Mouse (Mus musculus): ENCODE measurements at regions not wholly inside any gene's neighbourhood (a gene's known extent, or its start where the extent isn't known, plus 50 kb on each side); places are given as distances from the start of the nearest gene placed in this dataset.
"Not testable (repeated sequence)": the region's sequence is repeated elsewhere in the genome, so short reads cannot be mapped to it uniquely, and the experiment has no call there.

DNA sequence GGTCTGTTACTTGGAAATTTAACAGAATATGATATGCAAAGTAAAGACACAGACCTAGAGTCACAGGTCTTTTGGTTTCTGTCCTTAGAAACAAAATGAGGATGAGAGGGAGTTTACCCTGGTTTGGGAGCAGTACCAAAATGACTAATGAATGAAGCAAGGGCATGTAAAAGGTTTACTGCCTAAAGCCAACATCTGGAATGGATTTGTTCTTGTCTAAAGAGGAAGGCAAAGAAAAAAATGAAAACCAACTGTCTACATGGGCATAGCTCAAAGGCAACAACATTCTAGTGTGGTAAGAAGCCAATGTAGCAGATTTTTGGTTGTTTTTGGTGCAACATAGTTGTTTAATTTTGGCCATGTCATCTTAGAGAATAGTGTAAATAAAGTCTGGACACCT lies 203.5 kb upstream of the Diaph2 start:
- DNase-seq (ENCODE audit: inconsistent age in 2 of 2, low spot score in 1 of 2), result no peak

DNA sequence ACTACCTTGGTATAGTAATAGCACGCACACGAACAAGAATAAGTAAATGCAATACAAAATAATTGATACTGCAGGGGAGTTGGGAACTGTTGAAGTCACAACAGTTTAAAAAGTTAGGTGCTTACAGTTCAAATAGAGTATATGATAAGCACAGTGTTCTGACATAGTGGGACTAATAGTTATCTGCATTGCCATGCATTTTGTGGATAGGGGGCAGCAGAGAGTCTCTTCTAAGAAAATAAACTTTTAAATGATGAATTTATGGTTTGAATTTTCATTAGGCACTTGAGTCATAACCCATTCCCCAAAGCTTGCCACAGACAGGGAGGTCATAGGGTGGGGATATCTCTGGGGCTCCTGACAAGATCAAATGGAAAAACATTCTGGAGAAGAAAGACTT lies 201.9 kb upstream of the Diaph2 start:
- DNase-seq (ENCODE audit: inconsistent age in 2 of 2, low spot score in 1 of 2), result no peak

DNA sequence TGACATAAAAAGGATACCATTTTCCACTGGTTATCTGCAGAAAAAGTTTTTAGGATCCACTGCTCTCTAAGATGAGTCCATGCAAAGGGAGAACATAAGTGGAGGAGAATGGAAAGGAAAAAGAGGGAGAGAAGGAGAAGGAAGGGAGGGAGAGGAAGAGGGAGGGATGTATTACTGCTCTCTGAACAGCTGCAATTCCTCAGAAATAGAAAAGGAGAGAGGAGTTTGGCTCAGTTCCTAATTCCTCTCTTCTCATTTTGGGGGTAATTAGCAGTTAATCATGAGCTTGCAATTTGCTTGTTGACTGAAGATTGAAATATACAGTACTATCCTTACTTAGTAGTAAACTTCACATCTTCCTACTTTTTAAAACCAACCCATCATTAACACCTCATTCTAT lies 193.5 kb upstream of the Diaph2 start:
- no peak for DNase-seq (ENCODE audit: inconsistent age in 2 of 2, low spot score in 1 of 2)

DNA sequence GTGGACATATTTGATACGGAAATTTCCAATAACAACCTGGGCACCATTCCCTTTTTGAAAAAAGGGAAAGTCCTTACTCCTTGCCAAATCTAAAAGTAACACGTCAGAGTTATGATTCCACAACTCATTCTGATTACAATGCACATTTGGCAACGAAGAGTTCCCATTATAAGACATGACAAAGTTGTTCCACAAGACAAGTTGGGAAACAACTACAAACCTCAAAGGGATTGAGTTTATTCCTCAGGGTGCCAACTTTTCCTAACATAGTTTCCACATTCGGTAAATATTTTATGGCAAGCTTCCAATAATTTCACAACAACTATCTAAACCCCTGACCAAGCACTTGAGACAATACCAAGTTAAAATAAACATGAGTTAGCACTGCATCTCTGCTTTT lies 150.1 kb upstream of the Diaph2 start:
- DNase-seq (ENCODE audit: inconsistent age in 2 of 2, low spot score in 1 of 2), result peak in 1 of 2 experiments; percentile 21

DNA sequence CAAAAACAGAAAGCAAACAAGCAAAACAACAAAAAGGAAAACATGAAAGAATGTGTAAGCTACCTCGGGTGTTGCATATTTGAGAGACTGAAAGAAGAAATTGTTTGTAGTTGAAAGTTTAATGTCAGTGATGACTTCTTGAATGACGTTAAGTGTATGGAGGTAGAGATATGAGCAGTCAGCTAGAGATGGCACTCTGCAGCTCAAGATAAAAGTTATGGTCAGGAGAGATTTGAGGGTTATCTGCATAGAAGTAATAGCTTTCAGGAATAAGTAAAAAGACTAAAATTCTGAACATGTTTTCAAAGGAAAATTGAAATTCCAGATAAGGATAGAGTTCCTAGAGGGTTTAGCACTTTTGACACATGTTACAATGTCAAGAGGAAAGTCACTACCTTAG lies 141.7 kb upstream of the Diaph2 start:
- DNase-seq (ENCODE audit: inconsistent age in 2 of 2, low spot score in 1 of 2), result no peak

DNA sequence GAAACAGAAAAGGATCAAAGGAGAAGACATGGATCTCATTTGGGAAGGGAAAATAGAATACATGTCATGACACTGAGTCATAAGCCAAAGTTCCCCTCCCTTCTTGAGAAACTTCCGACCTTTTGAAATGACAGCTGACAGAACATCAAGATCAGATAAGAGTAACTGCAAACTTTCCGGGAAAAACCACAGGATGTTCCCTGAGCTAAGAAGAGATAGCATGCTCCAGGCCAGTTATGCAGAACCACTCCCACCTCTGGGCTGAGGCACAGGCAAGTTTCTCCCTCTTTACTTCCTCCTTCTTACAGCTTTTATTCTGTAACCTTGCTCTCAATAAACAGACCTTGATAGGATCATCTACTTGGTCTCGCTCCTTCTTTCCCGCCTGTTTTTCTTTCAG lies 138.0 kb upstream of the Diaph2 start:
- DNase-seq (ENCODE audit: inconsistent age in 2 of 2, low spot score in 1 of 2), result not testable (repeated sequence)

DNA sequence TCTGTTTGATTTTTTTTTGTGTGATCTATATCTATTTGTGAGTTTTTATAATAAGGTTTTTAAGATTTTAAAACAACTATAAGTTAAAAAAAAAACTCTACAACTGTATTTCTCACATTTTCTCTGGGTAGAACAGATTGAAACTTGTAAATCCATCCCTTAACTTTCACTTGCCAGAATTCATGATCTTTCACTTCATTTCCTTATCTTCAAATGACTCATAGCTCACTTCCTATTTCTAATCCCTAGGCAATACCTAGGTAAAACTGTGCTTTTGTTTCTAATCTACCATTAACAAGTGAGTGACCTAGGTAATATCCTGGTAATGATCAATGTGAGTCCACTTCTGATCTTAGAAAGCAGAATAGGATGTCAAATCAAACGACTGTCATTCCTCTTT lies 112.5 kb upstream of the Diaph2 start:
- no peak for DNase-seq (ENCODE audit: inconsistent age in 2 of 2, low spot score in 1 of 2)

DNA sequence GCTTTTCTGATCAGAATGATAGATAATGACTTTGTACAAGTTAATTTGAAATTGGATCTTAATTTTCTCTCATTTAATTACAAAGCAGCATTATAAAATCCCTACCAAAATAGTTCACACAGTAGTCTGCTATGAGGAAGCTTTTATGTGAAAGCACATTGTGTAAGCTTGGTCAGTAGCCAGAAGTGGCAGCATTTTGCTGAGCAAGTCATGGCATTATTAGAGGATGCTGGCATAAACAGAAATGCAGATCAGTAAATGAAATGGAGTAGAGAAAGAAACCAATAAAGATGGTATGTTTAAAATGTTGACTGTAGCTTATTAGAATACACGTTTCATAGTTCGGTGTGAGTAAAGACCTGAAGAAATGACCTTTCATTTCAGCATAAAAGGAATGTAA lies 104.4 kb upstream of the Diaph2 start:
- no peak for DNase-seq (ENCODE audit: inconsistent age in 2 of 2, low spot score in 1 of 2)

DNA sequence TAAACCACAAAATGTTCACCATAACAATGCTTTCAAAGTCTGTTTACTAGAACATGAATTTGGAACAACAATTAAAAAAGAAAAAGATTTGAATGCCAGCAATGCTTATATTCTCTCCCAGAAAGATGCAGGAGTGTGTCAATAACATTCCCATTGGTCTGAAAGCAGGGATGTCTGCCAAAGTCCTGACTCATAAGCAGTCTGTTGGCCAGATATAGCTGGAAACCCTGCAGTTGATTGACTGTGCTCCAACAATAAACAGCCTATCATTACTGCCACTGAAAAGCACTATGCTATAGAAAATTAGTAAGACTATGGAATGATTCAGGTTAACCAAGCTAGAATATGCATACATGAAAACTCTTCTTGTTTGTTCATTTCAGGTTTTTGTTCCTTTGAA lies 92.6 kb upstream of the Diaph2 start:
- peak; percentile 3 to 46 for DNase-seq (ENCODE audit: inconsistent age in 2 of 2, low spot score in 1 of 2)

DNA sequence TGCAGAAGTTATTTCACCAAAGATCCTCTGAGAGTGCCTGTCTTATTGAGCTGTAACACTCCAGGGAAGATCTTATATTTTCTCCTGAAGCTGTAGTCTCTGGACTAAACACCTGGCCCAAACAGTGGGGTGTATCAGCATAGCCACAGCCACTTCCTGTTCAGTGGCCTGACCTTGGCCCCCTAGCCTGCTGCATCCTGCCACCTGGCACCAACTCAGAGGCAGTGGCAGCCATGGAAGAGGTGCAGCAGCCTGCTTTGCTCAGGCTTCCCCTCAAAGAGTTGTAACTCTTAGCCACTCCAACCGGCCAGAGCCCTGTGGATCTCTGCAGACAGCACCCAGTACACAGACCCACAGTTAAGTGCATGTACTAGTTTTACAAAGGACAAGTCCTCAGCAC lies 58.9 kb upstream of the Diaph2 start:
- DNase-seq (ENCODE audit: inconsistent age in 2 of 2, low spot score in 1 of 2), result no peak
